Mouse (Mus musculus) kidney, embryonic 15.5 days (tissue): ENCODE measurements around the gene Loxl3. TPM values are rescaled to one million over a fixed set of nuclear protein-coding genes. Genes with fewer than 3 reads are reported as not detected.

Experiments used
- ATAC-seq: fragments of 200-750 bp; cut with Nextera tagmentation; replicated peaks from 2 replicates; pipeline ENCODE4 v1.8.0; 2017; ENCODE audit warnings: moderate TSS enrichment; ENCODE audit not compliant: low FRiP score
- H3K27ac ChIP-seq: fragments of 300-500 bp; sonication (generic); 2 replicates; pipeline ENCODE4 v1.5.1; 2015; ENCODE audit warnings: mild to moderate bottlenecking, inconsistent platforms
- H3K27me3 ChIP-seq: fragments of 300-500 bp; sonication (generic); 2 replicates; pipeline ENCODE4 v1.6.1; 2015; ENCODE audit warnings: inconsistent platforms
- H3K36me3 ChIP-seq: fragments of 300-500 bp; sonication (generic); 2 replicates; pipeline ENCODE4 v1.6.1; 2015; ENCODE audit warnings: inconsistent platforms
- H3K4me1 ChIP-seq: fragments of 300-500 bp; sonication (generic); 2 replicates; pipeline ENCODE4 v1.6.1; 2015; ENCODE audit warnings: inconsistent platforms
- H3K4me2 ChIP-seq: fragments of 300-500 bp; sonication (generic); 2 replicates; pipeline ENCODE4 v1.6.1; 2015; ENCODE audit warnings: moderate library complexity, mild to moderate bottlenecking, inconsistent platforms
- H3K4me3 ChIP-seq: fragments of 300-500 bp; sonication (generic); replicated peaks from 2 replicates; pipeline ENCODE4 v1.5.1; 2015; ENCODE audit warnings: mild to moderate bottlenecking, inconsistent platforms
- H3K9ac ChIP-seq: fragments of 300-500 bp; sonication (generic); 2 replicates; pipeline ENCODE4 v1.6.1; 2015; ENCODE audit warnings: mild to moderate bottlenecking, inconsistent platforms
- H3K9me3 ChIP-seq: fragments of 300-500 bp; sonication (generic); replicated peaks from 2 replicates; pipeline ENCODE4 v1.6.1; 2016; ENCODE audit warnings: inconsistent platforms
- WGBS: fragments of 180-500 bp; shearing (Covaris S2); methylation state at CpG from one replicate; pipeline ENCODE4 v1.1.7; 2015; ENCODE audit warnings: mixed read lengths; 5-methylcytosine and 5-hydroxymethylcytosine counted together
- polyA plus RNA-seq: library from polyadenylated mRNA; unstranded; fragments of >200 nt; fragmentation: Nextera tagmentation; extraction: Ambion mirVana; gene quantifications from 2 replicates; pipeline ENCODE4 v1.2.1, GENCODE M21; 2015

Loxl3 gene
- polyA plus RNA-seq, 1 experiment from 2014 or later = 21.6 TPM

DNA sequence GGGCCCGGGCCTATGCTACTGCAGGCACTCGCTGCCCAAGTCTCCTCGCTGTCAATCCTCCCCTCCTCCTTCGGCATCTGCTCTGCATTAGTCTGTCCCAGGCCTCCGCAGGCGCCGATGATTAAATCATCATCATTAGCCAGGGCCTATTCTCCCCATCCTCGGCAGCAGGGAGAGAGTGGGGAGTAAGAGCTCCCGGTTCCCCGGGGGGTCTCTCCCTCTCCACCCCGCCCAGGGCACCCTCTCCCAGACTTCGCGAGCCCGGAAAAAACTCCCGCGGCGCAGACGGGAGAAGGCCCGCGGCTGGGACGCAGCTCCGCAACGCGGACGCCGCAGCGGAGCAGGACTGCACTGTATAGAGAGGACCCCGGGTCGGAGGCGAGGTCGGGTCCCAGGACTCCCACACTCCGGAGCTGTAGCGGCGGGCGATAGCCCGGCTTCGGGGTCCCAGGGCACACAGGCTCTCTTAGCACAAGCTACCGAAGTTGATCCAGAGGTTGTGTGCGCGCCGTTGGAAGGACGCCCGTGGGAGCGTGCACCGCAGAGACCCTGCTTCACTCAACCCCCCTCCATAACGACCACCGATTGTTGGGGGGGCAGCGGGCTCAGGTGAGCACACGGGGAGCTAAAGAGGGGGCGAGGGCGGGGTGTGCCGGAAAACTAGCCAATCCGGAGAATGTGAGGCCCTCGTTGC lies 43.8 kb downstream of the Loxl3 start, which contains the start of gene Pcgf1:
Gene Pcgf1, plus strand, starts transcription at position 240 of the 694 bp plus-strand sequence.
- WGBS = under 1% methylated on average over 53 of the region's 54 CpGs
- peak within 1 kb of the TSS; percentile 92 for H3K27ac ChIP-seq
- peaks cover 28% of the 10 kb centered on the region for H3K4me1 ChIP-seq
- no peaks in the 10 kb centered on the region for H3K9me3 ChIP-seq
- peak within 1 kb of the TSS; percentile 68 for H3K4me3 ChIP-seq
- H3K36me3 ChIP-seq = peaks cover 29% of the 10 kb centered on the region
- H3K9ac ChIP-seq = peak within 1 kb of the TSS; percentile 77
- H3K27me3 ChIP-seq = peaks cover 48% of the 10 kb centered on the region
- ATAC-seq = peak; percentile 76
- H3K4me2 ChIP-seq = peak within 1 kb of the TSS; percentile 98

DNA sequence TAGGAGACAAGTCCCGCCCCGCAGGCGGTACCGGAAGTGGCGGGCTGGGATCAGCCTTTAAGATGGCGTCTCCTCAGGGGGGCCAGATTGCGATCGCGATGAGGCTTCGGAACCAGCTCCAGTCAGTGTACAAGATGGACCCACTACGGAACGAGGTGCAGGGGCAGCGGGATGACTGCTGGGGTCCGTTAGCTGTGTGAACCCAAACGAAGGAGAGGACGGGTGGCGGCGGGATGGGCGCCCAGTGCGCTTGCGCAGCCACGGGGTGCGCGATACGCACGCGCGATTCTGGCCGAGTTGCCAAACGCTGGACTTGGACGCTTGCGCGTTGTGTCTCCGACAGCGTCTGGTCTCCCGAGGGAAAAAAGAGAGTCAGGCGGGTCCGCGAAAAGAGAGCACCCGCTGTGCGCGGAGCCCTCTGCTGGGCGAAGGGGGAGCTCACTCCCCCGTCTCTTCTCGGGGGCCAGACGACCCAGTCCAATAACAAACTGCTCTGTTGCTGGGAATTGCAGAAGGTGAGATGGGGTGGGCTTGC lies 44.4 kb downstream of the Loxl3 start:
- Histone ChIP-seq H3K4me3 (peak overlapping the region; percentile 68), H3K27ac (peak overlapping the region; percentile 92), H3K4me2 (peak overlapping the region; percentile 98), H3K4me1 (peaks cover 34% of the 10 kb centered on the region), H3K36me3 (peaks cover 29% of the 10 kb centered on the region), H3K27me3 (peaks cover 48% of the 10 kb centered on the region), H3K9ac (peak overlapping the region; percentile 77), H3K9me3 (no peaks in the 10 kb centered on the region)
- peak; percentile 92 for ATAC-seq
- WGBS = under 1% methylated on average over 46 of the region's 46 CpGs

DNA sequence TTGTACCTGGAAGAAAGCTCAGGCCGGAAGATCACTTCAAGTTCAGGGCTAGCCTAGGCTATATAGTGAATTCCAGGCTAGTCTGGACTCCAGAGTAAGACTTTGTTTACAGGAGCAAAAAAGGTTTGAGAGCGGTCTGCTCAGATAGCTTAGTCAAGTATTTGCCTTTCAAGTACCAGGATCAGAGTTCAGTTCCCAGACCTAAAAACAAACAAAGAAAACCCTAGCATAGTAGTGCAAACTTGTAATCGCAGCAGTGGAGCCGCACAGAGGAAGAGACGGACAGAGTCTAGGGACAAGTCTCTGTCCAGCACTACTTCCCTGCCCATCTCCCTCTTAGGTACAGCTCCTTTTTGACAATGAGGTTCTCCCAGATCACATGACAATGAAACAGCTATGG lies 46.2 kb downstream of the Loxl3 start:
- WGBS = 95% methylated on average over 5 of the region's 5 CpGs
- no peak for ATAC-seq

DNA sequence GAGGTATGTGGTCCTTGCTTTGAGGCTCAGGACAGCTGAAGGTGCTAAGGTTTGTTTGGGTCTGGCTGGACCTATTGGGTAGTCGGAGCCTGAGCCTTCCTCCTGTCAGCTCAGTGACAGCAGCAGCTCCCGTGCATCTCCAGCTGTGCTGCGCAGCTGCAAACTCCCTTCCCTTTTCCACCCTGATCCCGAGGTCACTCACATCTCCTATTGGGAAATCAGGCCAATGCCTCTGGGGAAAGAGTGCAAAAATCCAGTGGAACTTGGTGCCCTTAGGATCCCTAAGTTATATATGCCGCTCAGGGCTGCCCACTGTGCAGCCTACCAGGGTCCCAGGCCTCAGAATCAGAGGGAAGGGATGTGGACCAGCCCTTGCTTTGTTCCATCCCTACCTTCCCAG lies 49.5 kb downstream of the Loxl3 start:
- Histone ChIP-seq H3K27me3 (peaks cover 58% of the 10 kb centered on the region), H3K4me3 (no peak overlapping the region), H3K27ac (peak overlapping the region; percentile 65), H3K36me3 (peaks cover 29% of the 10 kb centered on the region), H3K9ac (no peak overlapping the region), H3K9me3 (no peaks in the 10 kb centered on the region), H3K4me2 (peak overlapping the region; percentile 33; the same call in 1 of the 2 replicates), H3K4me1 (peaks cover 79% of the 10 kb centered on the region)
- no peak for ATAC-seq
- WGBS = 20% methylated on average over 5 of the region's 5 CpGs

More for the DNA sequence above, 46.2 kb downstream of the Loxl3 start:
- H3K9ac ChIP-seq = no peak overlapping the region
- H3K4me2 ChIP-seq = no peak overlapping the region
- H3K27me3 ChIP-seq = peaks cover 47% of the 10 kb centered on the region
- no peak overlapping the region for H3K4me3 ChIP-seq
- H3K9me3 ChIP-seq = no peaks in the 10 kb centered on the region
- peaks cover 29% of the 10 kb centered on the region for H3K36me3 ChIP-seq
- H3K27ac ChIP-seq = no peak overlapping the region
- peaks cover 52% of the 10 kb centered on the region for H3K4me1 ChIP-seq

DNA sequence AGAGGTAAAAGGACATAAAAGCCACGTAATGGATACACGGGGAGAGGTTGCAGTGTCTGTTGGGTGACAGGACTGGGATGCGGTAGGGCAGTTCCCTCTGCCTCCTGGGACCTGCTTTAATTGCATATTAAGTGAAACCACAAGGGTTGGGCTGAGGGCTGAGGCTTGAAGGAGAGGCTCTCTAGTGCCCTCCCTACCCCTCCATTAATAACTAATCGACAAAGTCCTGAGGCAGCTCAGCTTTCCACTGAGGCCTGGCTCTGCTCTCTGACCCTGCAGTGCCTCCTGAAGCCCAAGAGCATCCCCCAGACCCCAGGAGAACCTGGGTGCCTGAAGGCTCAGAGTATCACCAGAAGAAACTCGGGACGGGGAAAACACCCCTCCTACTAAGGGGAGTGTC lies 50.5 kb downstream of the Loxl3 start:
- Histone ChIP-seq H3K27ac (peak overlapping the region; percentile 65), H3K27me3 (peaks cover 66% of the 10 kb centered on the region), H3K36me3 (peaks cover 29% of the 10 kb centered on the region), H3K9ac (no peak overlapping the region), H3K4me2 (peak overlapping the region; percentile 33), H3K4me1 (peaks cover 76% of the 10 kb centered on the region), H3K4me3 (no peak overlapping the region), H3K9me3 (no peaks in the 10 kb centered on the region)
- ATAC-seq = peak; percentile 49
- WGBS = 8% methylated on average over 6 of the region's 6 CpGs

DNA sequence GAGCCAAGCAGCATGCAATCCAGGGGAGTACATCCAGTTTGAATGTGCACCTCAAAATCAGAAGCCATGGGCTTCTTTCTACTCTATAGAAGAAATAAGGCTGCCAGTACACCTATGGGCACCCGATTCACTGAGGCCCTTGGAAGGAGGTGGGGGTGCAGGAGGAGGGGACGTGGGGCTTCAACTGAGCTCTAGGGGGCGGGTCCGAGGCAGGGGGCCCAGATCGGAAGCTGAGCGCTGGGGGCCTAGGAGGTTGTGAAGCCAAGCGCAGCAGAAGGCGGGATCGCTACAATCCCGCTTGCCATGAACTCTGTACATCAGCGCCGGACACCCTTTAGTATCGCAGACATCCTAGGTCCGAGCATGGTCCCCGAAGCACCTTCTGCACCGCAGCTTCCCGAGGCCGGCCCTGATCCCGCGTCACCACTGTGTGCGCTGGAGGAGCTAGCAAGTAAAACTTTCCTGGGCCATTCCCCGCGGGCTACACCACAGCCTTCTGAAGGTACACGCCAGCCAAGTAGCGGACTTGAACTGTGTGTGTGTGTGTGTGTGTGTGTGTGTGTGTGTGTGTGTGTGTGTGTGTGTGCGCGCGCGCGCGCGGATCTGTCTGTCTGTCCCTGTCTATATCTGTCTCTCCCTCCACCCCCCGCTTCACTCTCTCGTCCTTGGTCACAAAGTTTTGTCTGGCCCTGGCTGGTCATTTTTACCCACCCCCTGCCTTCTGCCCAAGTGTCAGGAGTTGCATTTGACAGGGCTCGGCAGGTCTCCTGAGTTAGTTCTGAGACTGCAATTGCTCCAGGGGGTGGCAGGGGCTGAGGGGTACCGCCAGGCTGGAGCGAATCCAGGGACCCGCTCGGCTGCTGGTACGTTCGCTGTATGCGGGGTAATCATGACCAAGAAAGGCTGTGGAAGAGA lies 52.4 kb downstream of the Loxl3 start, which contains the start of gene Lbx2:
Gene Lbx2, plus strand, starts transcription at position 247 of the 915 bp plus-strand sequence.
- ATAC-seq = peak; percentile 23
- Histone ChIP-seq H3K36me3 (peaks cover 10% of the 10 kb centered on the region), H3K27me3 (peaks cover 66% of the 10 kb centered on the region), H3K9ac (peak within 1 kb of the TSS; percentile 34; the same call in 1 of the 2 replicates), H3K4me2 (peak within 1 kb of the TSS; percentile 69), H3K4me3 (peak within 1 kb of the TSS; percentile 39), H3K4me1 (peaks cover 68% of the 10 kb centered on the region), H3K9me3 (no peaks in the 10 kb centered on the region), H3K27ac (peak within 1 kb of the TSS; percentile 30; the same call in 1 of the 2 replicates)
- 2% methylated on average over 42 of the region's 42 CpGs for WGBS

DNA sequence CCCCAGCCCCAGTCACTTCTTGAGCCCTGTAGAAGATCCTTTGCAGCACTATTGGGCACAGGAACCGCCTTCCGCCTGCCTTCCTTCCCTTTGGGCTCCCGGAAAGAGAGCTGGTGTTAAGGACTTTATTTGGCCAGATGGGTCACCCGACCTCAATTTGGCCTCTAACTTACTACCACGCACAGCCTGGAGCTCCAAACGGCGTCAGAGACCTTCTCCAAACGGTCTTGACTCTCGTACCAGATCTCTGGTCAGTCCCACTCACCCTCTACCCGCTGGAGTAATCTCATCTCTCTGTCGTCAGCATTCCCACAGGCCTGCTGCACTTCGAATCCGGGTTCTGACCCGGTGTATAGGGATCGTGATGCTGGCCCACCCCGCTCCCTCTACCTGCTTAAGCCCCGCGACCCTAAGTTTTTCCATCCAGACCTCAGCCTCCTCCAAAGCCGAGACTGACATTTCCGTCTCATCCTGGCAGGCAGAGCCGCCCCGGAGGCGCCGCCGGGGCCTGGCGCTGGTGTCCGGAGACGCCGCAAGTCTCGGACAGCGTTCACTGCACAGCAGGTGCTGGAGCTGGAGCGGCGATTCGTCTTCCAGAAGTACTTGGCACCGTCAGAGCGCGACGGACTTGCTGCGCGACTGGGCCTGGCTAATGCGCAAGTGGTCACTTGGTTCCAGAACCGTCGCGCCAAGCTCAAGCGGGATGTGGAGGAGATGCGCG lies 53.4 kb downstream of the Loxl3 start:
- H3K27me3 ChIP-seq = peaks cover 64% of the 10 kb centered on the region
- WGBS = 4% methylated on average over 47 of the region's 47 CpGs
- peak overlapping the region; percentile 39 for H3K4me3 ChIP-seq
- no peak overlapping the region for H3K27ac ChIP-seq
- ATAC-seq = no peak
- H3K9me3 ChIP-seq = no peaks in the 10 kb centered on the region
- peaks cover 70% of the 10 kb centered on the region for H3K4me1 ChIP-seq
- H3K9ac ChIP-seq = 0 out of 2 replicates have a peak overlapping the region, but pooled peaks have one; percentile 18
- H3K4me2 ChIP-seq = peak overlapping the region; percentile 69
- peaks cover 2% of the 10 kb centered on the region for H3K36me3 ChIP-seq

DNA sequence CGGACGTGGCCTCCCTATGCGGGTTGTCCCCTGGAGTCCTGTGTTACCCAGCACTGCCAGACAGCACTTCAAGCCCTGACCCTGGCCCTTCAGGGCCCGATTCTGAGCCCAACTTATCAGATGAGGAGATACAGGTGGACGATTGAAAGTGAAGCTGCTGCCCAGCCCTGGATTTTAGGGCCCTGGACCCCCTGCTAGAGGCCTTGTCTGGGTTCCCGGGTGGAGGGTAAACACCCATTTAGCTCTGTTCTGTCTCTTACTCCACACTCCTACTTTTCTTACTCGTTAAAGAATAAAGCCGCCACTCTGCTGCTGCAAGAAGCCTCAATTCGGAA lies 53.9 kb downstream of the Loxl3 start:
- WGBS = 15% methylated on average over 9 of the region's 9 CpGs
- Histone ChIP-seq H3K27ac (no peak overlapping the region), H3K9me3 (no peaks in the 10 kb centered on the region), H3K4me3 (peak overlapping the region; percentile 39), H3K4me1 (peaks cover 69% of the 10 kb centered on the region), H3K9ac (no peak overlapping the region), H3K36me3 (no peaks in the 10 kb centered on the region), H3K27me3 (peaks cover 60% of the 10 kb centered on the region), H3K4me2 (peak overlapping the region; percentile 69)
- ATAC-seq = no peak

DNA sequence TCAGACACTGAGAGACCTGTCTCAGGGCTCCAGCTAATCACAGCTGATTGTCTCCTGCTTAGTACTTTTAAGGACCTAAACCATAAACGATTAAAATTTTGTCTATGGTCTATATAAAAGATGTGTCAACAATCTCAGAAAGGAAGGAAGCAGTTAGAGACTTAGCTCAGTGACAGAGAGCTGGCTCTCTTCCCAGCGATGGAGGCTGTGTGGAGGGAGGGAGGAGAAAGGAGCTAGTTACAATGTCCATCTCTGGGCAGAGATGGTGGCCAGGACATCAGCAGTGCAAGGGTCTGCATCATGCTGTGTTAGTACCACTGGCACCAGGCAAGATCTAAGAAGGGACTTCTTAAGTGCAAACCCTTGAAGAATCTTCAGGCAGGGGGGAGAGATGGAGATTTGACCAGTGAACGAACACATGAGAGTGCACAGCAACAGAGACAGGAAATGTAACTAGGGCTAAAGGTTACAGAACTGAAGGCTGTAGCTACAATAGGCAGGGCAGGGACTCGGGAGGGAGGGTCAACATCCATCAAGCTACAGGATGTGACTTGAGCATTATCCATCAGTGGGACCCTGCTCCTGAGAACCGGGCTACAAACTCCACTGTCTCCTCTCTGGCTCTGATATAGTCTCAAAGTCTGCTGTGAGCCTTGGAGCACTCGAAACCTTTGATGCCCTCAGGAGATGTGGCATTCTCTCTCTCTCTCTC lies 58.6 kb downstream of the Loxl3 start:
- Histone ChIP-seq H3K4me3 (no peak overlapping the region), H3K27me3 (peaks cover 17% of the 10 kb centered on the region), H3K9me3 (no peaks in the 10 kb centered on the region), H3K4me2 (no peak overlapping the region), H3K27ac (peak overlapping the region; percentile 52; the same call in 1 of the 2 replicates), H3K36me3 (no peaks in the 10 kb centered on the region), H3K9ac (no peak overlapping the region), H3K4me1 (peaks cover 25% of the 10 kb centered on the region)
- WGBS = 25% methylated on average over 6 of the region's 6 CpGs
- ATAC-seq = no peak

DNA sequence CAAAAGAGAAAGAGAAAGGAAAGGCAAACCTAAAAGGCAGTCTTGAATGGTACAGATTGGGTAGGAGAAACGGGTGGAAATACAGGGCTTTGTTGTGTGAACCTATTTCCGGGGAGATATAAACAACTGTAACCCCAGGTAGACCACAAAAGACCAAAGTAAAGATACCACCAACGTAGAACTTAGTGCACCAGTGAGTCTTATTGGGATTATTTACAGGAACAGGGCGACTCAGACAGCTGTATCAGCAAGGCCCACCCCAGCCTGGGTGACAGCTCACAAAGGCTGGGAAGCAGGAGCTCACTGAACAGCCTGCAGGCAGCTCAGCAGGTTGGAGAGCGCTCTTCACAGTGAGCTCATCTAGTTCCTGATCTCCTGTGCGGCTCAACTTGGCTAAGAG lies 62.0 kb downstream of the Loxl3 start:
- no peak for ATAC-seq
- 51% methylated on average over 6 of the region's 6 CpGs for WGBS

DNA sequence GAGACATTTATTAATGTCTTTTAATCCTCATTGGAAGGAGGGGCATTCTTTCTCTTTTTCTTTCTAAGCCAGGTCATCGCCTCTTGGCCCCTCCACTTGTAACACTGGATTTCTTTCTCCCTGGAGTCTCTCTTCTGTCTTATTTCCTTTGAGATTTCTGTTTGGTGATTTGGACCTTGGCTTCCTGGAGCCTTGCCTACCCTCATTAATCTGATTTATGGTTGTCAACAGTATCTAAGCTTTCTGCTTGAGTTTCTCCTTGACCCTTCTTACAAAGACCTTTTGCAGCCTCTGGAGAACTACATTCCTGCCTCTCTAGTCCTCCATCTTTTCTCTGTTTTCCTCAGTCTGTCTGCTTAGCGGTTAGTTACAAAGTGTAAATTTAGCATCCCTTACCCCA lies 64.4 kb downstream of the Loxl3 start:
- Histone ChIP-seq H3K9ac (no peak overlapping the region), H3K9me3 (no peaks in the 10 kb centered on the region), H3K27me3 (no peaks in the 10 kb centered on the region), H3K36me3 (no peaks in the 10 kb centered on the region), H3K4me2 (no peak overlapping the region), H3K4me3 (no peak overlapping the region), H3K4me1 (peaks cover 26% of the 10 kb centered on the region), H3K27ac (peak overlapping the region; percentile 75; the same call in 1 of the 2 replicates)
- no peak for ATAC-seq
- 23% methylated on average over 2 of the region's 2 CpGs for WGBS

More for the DNA sequence above, 62.0 kb downstream of the Loxl3 start:
- Histone ChIP-seq H3K4me3 (no peak overlapping the region), H3K27me3 (no peaks in the 10 kb centered on the region), H3K36me3 (no peaks in the 10 kb centered on the region), H3K9ac (no peak overlapping the region), H3K4me2 (no peak overlapping the region), H3K27ac (no peak overlapping the region), H3K4me1 (peaks cover 17% of the 10 kb centered on the region), H3K9me3 (no peaks in the 10 kb centered on the region)
